Mouse (Mus musculus) Patski (cell line): ENCODE measurements around the gene Adh6b. TPM values are rescaled to one million over a fixed set of nuclear protein-coding genes. Genes with fewer than 3 reads are reported as not detected.

Source experiments
- ATAC-seq: fragments of 100-300 bp; one replicate; pipeline ENCODE4 v1.8.0; 2021
- CTCF ChIA-PET: fragments of 350-600 bp; sonication (Branson Sonifier 250); formaldehyde crosslinking; loops from one replicate; lab custom pipeline; 2022; ENCODE audit warnings: inconsistent platforms; lab: Charles Lee
- POLR2A ChIA-PET: fragments of 350-600 bp; sonication (Branson Sonifier 250); formaldehyde crosslinking; loops from one replicate; lab custom pipeline; 2022; ENCODE audit warnings: antibody characterized with exemption, inconsistent platforms; lab: Charles Lee
- DNase-seq: peaks from one replicate; pipeline ENCODE4 v3.0.0-alpha.2; 2011; ENCODE audit warnings: low read depth, low spot score
- H3K27me3 ChIP-seq: fragments of 371-371 bp; one replicate; pipeline ENCODE4 v1.5.1; 2021
- CTCF ChIP-seq: fragments of 100-300 bp; IDR thresholded peaks from one replicate; pipeline ENCODE4 v1.5.1; 2021
- in situ Hi-C: fragments of 300-500 bp; cut with MboI; formaldehyde crosslinking; loops from 3 replicates; pipeline ENCODE4 v1.11.1; 2018; ENCODE audit warnings: low pct_unique_long_range_greater_than_20kb, mixed read lengths
- polyA plus RNA-seq: library from polyadenylated mRNA; unstranded; gene quantifications from one replicate; pipeline ENCODE4 v1.2.3, GENCODE M21; 2021

Adh6b gene
- polyA plus RNA-seq, 1 experiment from 2014 or later = 0.09 TPM

- in situ Hi-C loops = loop anchor here (10.0 kb wide), 1 partner anchor 211 kb away; the partner anchor contains the start of gene 4930579F01Rik
- TF ChIP-seq CTCF = peak; percentile 84
- no peaks in the 10 kb centered on the region for H3K27me3 ChIP-seq
- POLR2A ChIA-PET = no interaction called here
- CTCF ChIA-PET = interaction anchor here (0.7 to 7.1 kb wide), 15 partner anchors 9 to 208 kb away, joined by 3 to 88 read pairs (median 6); partner anchors contain the start of gene Adh7
- DNase-seq (no peak), ATAC-seq (no peak)
Measured at GRCm38 (mm10) chr3:138405341-138405740, 63.8 kb downstream of the Adh6b start.

DNA sequence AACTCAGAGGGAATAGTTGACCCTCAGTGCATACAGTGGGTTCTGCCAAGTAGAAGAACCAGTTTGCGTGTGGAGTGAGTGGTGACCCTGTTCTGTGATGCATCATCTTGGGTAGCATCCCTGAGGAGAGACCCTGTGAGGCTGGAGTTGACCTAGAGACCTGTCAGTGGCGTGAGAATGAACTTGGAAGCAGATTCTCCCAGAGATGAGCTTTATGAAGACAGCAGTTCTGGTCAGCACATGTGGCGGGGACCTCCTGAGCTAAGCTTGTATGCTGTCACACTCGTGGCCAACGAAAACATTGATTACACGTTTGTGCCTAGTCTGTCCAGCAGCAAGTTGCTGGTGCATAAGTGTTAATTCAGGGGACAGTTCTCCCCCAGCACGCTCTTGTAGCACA lies 64.3 kb downstream of the Adh6b start:
- ATAC-seq (no peak), DNase-seq (no peak)
- in situ Hi-C loops = loop anchor here (10.0 kb wide), 1 partner anchor 211 kb away; the partner anchor contains the start of gene 4930579F01Rik
- no peaks in the 10 kb centered on the region for H3K27me3 ChIP-seq
- TF ChIP-seq CTCF = no peak
- ChIA-PET POLR2A (no interaction called here), CTCF (interaction anchor here (0.7 to 7.1 kb wide), 14 partner anchors 9 to 208 kb away, joined by 3 to 88 read pairs (median 6); partner anchors contain the start of gene Adh7)

DNA sequence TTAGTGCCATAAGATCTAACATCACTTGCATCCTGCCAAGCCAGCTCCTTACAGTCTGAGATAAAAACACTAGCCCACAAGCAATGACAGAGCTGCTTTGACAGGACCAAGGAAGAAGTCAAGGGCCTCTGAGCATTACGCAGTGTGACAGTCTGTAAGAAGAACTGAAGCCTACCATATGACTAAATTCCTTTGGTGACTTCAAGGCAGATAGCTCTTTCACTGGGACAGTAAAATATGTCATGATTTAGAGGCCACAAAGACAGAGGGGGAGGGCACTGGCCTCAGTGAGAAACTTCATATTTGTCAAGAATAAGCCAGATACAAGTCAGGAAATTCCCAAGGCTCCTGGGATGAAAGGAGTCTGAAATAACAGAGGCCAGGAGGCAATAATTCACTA lies 66.3 kb downstream of the Adh6b start:
- ChIA-PET CTCF (interaction anchor here (0.7 to 7.1 kb wide), 6 partner anchors 12 to 210 kb away, joined by 3 to 88 read pairs (median 8); no protein-coding TSS in a partner anchor), POLR2A (no interaction called here)
- H3K27me3 ChIP-seq = no peaks in the 10 kb centered on the region
- TF ChIP-seq CTCF = no peak
- ATAC-seq (no peak), DNase-seq (no peak)
- in situ Hi-C loops = loop anchor here (10.0 kb wide), 1 partner anchor 213 kb away; the partner anchor contains the start of gene 4930579F01Rik

Other genes starting within 250 kb of the Adh6b start
- gene Trmt10a, start 198.3 kb upstream of the Adh6b start, polyA plus RNA-seq = 17.0 TPM
- 7.9 TPM for gene Mttp, start 196.8 kb upstream of the Adh6b start, polyA plus RNA-seq
- gene 4930579F01Rik, start 147.9 kb upstream of the Adh6b start, polyA plus RNA-seq = not detected
- gene Adh7, start 124.0 kb upstream of the Adh6b start, polyA plus RNA-seq = 5.8 TPM
- gene Adh1, start 80.8 kb upstream of the Adh6b start, polyA plus RNA-seq = 1.1 TPM
- gene Adh6a, start 28.5 kb upstream of the Adh6b start, polyA plus RNA-seq = 0.23 TPM
- gene Adh4, start 73.7 kb downstream of the Adh6b start, polyA plus RNA-seq = not detected
- gene Adh5, start 101.3 kb downstream of the Adh6b start, polyA plus RNA-seq = 292 TPM
- gene Metap1, start 147.7 kb downstream of the Adh6b start, polyA plus RNA-seq = 96.9 TPM
- 347 TPM for gene Eif4e, start 184.4 kb downstream of the Adh6b start, polyA plus RNA-seq